Mouse (Mus musculus) stomach, postnatal 0 days (tissue): Measurements from ENCODE around the gene Hivep2.

Experiments
- CTCF ChIP-seq: IDR thresholded peaks from 2 replicates; pipeline ENCODE4 v1.5.1; 2016; ENCODE audit warnings: antibody characterized with exemption, low read depth, mild to moderate bottlenecking, moderate library complexity
- EP300 ChIP-seq: optimal IDR thresholded peaks from 2 replicates; pipeline ENCODE3; 2016; ENCODE audit warnings: antibody characterized with exemption

DNA sequence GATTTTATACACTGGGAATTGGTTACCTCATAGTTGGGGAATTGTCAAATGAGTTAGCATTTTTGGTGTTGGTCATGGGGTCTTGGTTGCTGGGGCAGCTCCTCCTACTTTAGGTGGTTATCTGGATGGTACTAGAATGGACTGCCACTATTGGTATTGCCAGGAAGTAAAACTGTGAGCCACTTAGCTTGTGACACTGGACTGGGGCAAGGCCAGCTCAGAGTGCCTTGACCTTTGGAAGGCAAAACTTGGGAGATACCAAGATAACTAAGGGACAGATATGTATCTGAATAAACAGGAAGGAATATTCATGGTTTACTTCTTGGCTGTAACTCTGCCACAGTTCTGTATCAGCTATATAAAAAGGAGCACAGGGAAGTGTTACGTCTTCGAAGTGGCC is 20.7 kb downstream of the Hivep2 start:
- TF ChIP-seq CTCF (no peak), EP300 (no peak)
